Mouse (Mus musculus) midbrain, embryonic 16.5 days (tissue): Measurements from ENCODE around the gene Twistnb. TPM values are rescaled to one million over a fixed set of nuclear protein-coding genes. Genes with fewer than 3 reads are reported as not detected.

Experiments used
- ATAC-seq: fragments of 200-750 bp; cut with Nextera tagmentation; 2 replicates; pipeline ENCODE4 v1.8.0; 2017; ENCODE audit warnings: moderate TSS enrichment
- H3K27ac ChIP-seq: fragments of 300-500 bp; sonication (generic); 2 replicates; pipeline ENCODE4 v1.5.1; 2014; ENCODE audit warnings: mild to moderate bottlenecking, low read length, mixed read lengths
- H3K27me3 ChIP-seq: fragments of 300-500 bp; sonication (generic); 2 replicates; pipeline ENCODE4 v1.6.1; 2014; ENCODE audit warnings: low read depth, low read length, mixed read lengths; ENCODE audit not compliant: control insufficient read depth, insufficient read depth
- H3K36me3 ChIP-seq: fragments of 300-500 bp; sonication (generic); 2 replicates; pipeline ENCODE4 v1.6.1; 2014; ENCODE audit warnings: mild to moderate bottlenecking, low read length, moderate library complexity, mixed read lengths; ENCODE audit not compliant: control insufficient read depth, insufficient read depth
- H3K4me1 ChIP-seq: fragments of 300-500 bp; sonication (generic); 2 replicates; pipeline ENCODE4 v1.6.1; 2014; ENCODE audit warnings: mild to moderate bottlenecking, low read length, mixed read lengths; ENCODE audit not compliant: control insufficient read depth, insufficient read depth
- H3K4me2 ChIP-seq: fragments of 300-500 bp; sonication (generic); 2 replicates; pipeline ENCODE4 v1.6.1; 2014; ENCODE audit warnings: mild to moderate bottlenecking, low read length, mixed read lengths
- H3K4me3 ChIP-seq: fragments of 300-500 bp; sonication (generic); 2 replicates; pipeline ENCODE4 v1.5.1; 2014; ENCODE audit warnings: low read depth, mild to moderate bottlenecking, low read length, moderate library complexity, mixed read lengths
- H3K9ac ChIP-seq: fragments of 300-500 bp; sonication (generic); 2 replicates; pipeline ENCODE4 v1.6.1; 2014; ENCODE audit warnings: low read depth, low read length, mixed read lengths
- H3K9me3 ChIP-seq: fragments of 300-500 bp; sonication (generic); replicated peaks from 2 replicates; pipeline ENCODE4 v1.6.1; 2014; ENCODE audit warnings: mild to moderate bottlenecking, low read length, mixed read lengths; ENCODE audit not compliant: control insufficient read depth, poor library complexity, severe bottlenecking
- WGBS: fragments of 180-500 bp; shearing (Covaris S2); extraction: QIAGEN DNeasy Blood & Tissue Kit; methylation state at CpG from one replicate; pipeline ENCODE4 v1.1.7; 2014; 5-methylcytosine and 5-hydroxymethylcytosine counted together
- polyA plus RNA-seq: library from polyadenylated mRNA; unstranded; fragments of >200 nt; fragmentation: Nextera tagmentation; extraction: Ambion mirVana; gene quantifications from 2 replicates; pipeline ENCODE4 v1.2.1, GENCODE M21; 2015

The Twistnb gene
- polyA plus RNA-seq, 1 experiment from 2014 or later: 46.6 TPM

DNA sequence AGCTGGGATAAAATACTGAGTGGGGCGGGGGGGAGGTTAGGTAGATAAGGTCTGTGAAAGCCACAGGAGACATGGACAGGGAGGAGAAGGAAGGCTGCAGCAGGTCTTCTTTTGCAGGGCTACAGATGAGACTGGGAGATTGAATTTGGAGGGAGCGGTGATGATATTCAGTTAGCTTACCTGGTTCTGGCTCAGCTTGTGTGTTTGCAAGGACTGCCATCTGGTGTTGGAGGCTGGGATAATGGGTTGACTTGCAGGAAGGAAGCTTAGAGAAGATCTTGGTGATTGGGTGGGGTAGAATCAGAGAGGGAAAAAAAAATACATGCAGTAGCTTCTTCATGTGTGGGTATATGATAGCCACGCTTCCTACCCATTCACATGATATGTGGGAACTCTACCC lies 5.1 kb upstream of the Twistnb start:
- Histone ChIP-seq H3K9ac (no peak overlapping the region), H3K4me2 (no peak overlapping the region), H3K9me3 (no peaks in the 10 kb centered on the region), H3K4me1 (no peaks in the 10 kb centered on the region), H3K27me3 (no peaks in the 10 kb centered on the region), H3K4me3 (no peak overlapping the region), H3K27ac (no peak overlapping the region), H3K36me3 (no peaks in the 10 kb centered on the region)
- WGBS: 39% methylated on average over 3 of the region's 3 CpGs
- ATAC-seq: peak; percentile 57

DNA sequence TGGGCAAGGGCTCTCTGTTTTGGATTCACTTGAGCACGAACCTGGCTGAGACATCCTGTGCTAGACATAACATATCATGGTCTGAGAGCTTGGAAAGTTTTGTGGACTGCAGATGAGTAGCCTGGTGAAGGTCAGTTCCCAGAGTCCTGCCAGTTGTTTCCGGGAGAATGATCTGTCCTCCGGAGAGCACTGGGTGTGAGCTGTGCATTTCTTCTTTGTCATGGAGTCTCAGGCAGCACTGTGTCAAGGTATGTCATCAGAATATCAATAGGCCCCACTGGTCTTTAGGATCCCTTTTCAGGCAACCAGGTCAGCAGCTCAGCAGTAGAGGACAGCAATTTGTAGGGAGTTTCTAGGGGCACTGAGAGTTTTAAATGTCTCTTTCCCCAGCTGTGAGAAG lies 2.1 kb upstream of the Twistnb start:
- Histone ChIP-seq H3K27ac (no peak overlapping the region), H3K4me1 (peaks cover 5% of the 10 kb centered on the region), H3K27me3 (no peaks in the 10 kb centered on the region), H3K9ac (no peak overlapping the region), H3K4me2 (no peak overlapping the region), H3K9me3 (no peaks in the 10 kb centered on the region), H3K36me3 (no peaks in the 10 kb centered on the region), H3K4me3 (no peak overlapping the region)
- ATAC-seq: no peak
- WGBS: 32% methylated on average over 3 of the region's 3 CpGs

DNA sequence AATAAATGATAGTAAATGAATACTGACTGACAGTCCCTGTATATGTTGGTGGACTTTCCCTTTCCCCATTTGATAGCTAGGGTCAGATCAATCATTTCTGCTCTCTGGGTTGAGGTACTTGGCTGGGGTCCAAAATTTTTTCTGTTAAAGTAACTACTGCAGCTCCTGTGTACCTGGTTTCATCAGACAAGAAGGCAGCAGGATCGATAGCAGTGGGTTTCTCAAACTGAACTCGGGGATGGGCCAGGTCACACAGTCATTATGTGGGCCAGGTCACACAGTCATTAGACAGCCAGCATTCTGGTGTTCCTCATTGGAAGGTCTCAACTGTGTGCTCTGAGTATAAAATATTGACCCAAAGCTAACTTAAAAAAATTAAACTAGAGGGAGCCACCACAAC lies 1.7 kb upstream of the Twistnb start:
- Histone ChIP-seq H3K4me2 (no peak overlapping the region), H3K36me3 (no peaks in the 10 kb centered on the region), H3K9ac (no peak overlapping the region), H3K4me3 (no peak overlapping the region), H3K27ac (no peak overlapping the region), H3K9me3 (no peaks in the 10 kb centered on the region), H3K4me1 (peaks cover 5% of the 10 kb centered on the region), H3K27me3 (no peaks in the 10 kb centered on the region)
- ATAC-seq: no peak
- 80% methylated on average over 2 of the region's 2 CpGs for WGBS

DNA sequence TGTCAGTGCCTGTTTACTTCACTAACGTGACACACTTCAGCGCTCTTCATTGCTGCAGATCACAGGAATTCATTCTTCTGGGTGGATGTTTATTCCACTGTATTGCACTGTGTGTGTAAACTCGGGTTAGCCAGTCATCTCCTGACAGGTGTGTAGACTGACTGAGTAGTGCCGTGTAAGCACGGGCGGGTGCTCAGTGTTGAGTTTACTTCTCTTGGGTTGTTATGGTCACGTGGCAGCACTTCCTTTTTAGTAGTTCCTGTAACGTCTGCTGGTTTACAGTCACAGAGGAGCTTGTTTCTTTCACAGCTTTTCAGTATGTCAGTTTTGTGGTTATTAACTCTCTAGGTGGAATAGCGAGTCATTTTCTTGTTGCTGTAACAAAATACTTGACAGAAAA lies 4.4 kb downstream of the Twistnb start:
- Histone ChIP-seq H3K4me2 (no peak overlapping the region), H3K27ac (no peak overlapping the region), H3K4me3 (no peak overlapping the region), H3K27me3 (no peaks in the 10 kb centered on the region), H3K9me3 (no peaks in the 10 kb centered on the region), H3K36me3 (no peaks in the 10 kb centered on the region), H3K4me1 (peaks cover 5% of the 10 kb centered on the region), H3K9ac (no peak overlapping the region)
- ATAC-seq: no peak
- 93% methylated on average over 9 of the region's 9 CpGs for WGBS

DNA sequence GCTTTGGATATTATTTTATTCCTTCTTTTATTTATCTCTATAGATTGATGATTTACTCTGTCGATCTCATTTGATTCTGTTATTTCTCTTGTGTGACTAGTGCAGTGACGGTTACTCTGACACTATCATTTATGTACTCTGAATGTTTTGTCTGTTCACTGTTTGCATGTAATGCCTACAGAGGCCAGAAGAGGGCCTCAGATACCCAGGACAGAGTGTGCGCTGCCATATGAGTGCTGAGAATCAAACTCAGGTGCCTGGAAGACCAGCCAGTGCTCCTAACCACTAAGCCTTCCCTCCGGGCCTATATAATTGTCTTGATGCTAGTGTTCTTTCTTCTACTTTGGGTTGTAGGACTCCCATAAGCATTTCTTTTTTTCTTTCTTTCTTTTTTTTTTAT lies 5.3 kb downstream of the Twistnb start:
- H3K4me3 ChIP-seq: no peak overlapping the region
- no peak overlapping the region for H3K9ac ChIP-seq
- no peaks in the 10 kb centered on the region for H3K9me3 ChIP-seq
- H3K4me1 ChIP-seq: peaks cover 5% of the 10 kb centered on the region
- no peak for ATAC-seq
- H3K4me2 ChIP-seq: no peak overlapping the region
- 98% methylated on average over 4 of the region's 4 CpGs for WGBS
- no peak overlapping the region for H3K27ac ChIP-seq
- H3K36me3 ChIP-seq: no peaks in the 10 kb centered on the region
- H3K27me3 ChIP-seq: no peaks in the 10 kb centered on the region

DNA sequence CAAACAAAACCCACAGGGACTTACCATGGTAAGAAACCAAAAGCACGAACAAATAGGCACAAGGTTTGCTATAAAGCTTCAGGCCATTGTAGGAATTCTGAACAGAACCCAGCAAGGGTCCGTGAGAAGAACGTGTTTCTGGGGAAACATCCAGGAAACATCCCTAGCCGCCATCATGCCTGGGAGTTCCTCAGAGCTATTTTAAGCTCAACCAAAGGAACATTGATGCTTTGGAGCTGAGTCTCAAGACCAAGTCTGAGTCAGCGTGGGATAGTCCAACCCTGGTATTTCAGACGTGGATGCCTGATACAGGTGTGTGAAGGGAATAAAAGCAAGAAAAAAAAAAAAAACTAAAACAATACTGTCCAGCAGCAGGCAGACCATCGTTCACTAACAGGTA lies 26.0 kb downstream of the Twistnb start:
- H3K4me1 ChIP-seq: peaks cover 2% of the 10 kb centered on the region; the same call in 1 of the 2 replicates
- WGBS: 55% methylated on average over 7 of the region's 7 CpGs
- H3K9me3 ChIP-seq: no peaks in the 10 kb centered on the region
- no peak overlapping the region for H3K4me3 ChIP-seq
- H3K27ac ChIP-seq: no peak overlapping the region
- no peak overlapping the region for H3K4me2 ChIP-seq
- no peaks in the 10 kb centered on the region for H3K36me3 ChIP-seq
- no peak for ATAC-seq
- H3K27me3 ChIP-seq: no peaks in the 10 kb centered on the region
- H3K9ac ChIP-seq: no peak overlapping the region

DNA sequence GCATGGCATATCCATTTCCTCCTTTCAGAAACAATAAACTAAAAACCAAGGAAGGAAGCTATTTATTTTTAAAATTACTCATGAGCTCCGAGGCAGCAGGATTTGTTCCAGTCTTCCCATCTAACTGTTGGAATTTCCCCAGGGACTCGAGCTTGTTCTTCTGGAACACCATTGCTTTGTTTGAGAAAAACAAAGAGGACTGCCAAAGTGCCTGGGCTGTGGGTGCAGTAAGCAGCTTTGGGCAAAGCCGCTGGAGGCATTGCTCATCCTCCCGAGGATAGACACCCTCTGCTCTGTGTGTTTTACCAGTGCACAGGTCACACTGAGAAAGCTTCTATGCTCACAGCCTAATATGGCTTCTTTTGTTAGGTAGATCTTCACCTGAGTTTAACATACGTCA lies 26.8 kb downstream of the Twistnb start:
- Histone ChIP-seq H3K9me3 (no peaks in the 10 kb centered on the region), H3K27me3 (no peaks in the 10 kb centered on the region), H3K4me1 (peaks cover 2% of the 10 kb centered on the region; the same call in 1 of the 2 replicates), H3K4me3 (no peak overlapping the region), H3K9ac (no peak overlapping the region), H3K36me3 (no peaks in the 10 kb centered on the region), H3K4me2 (no peak overlapping the region), H3K27ac (no peak overlapping the region)
- no peak for ATAC-seq
- 18% methylated on average over 5 of the region's 5 CpGs for WGBS

DNA sequence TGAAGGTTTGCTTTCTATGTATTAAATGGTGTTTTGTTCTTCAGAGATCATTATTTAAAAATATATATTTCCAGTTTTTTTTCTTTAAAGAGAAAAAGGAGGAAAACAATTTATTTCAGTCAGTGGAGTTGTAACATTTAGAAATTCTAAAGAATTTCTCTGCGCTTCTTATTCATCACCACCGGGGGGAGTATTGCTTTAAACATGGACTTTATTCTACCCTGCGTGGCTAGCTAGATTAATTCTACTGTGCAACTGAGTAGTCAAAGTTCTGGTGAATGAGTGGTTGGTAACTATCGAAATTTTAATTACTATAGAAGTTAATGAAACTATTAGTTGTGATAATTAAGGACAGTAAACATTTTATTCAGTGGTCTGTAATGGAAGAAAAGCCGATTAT lies 51.5 kb downstream of the Twistnb start:
- ATAC-seq: 0 out of 2 replicates have a peak, but pooled peaks have one; percentile 68
- no peak overlapping the region for H3K4me2 ChIP-seq
- H3K9ac ChIP-seq: no peak overlapping the region
- 22% methylated on average over 5 of the region's 5 CpGs for WGBS
- no peaks in the 10 kb centered on the region for H3K4me1 ChIP-seq
- no peaks in the 10 kb centered on the region for H3K9me3 ChIP-seq
- no peaks in the 10 kb centered on the region for H3K27me3 ChIP-seq
- no peaks in the 10 kb centered on the region for H3K36me3 ChIP-seq
- no peak overlapping the region for H3K27ac ChIP-seq
- no peak overlapping the region for H3K4me3 ChIP-seq

DNA sequence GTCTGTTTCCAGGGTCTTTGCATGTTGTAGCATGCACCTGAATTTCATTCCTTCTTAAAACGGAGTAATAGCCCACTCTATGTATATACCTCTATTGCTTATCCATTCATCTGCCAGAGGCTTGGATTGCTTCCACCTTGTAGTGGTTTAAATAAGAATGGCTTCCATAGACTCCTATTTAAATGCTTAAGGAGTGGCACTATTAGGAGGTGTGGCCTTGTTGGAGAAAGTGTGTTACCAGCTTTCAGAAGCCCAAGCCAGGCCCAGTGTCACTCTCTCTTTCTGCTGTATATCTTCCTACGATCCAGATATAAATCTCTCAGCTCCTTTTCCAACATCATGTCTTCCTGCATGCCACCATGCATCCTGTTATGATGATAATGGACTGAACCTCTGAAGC lies 53.5 kb downstream of the Twistnb start:
- H3K27ac ChIP-seq: no peak overlapping the region
- no peaks in the 10 kb centered on the region for H3K27me3 ChIP-seq
- no peaks in the 10 kb centered on the region for H3K36me3 ChIP-seq
- no peak overlapping the region for H3K9ac ChIP-seq
- H3K4me1 ChIP-seq: no peaks in the 10 kb centered on the region
- H3K4me2 ChIP-seq: no peak overlapping the region
- H3K4me3 ChIP-seq: no peak overlapping the region
- no peaks in the 10 kb centered on the region for H3K9me3 ChIP-seq
- WGBS: 91% methylated on average over 2 of the region's 2 CpGs
- no peak for ATAC-seq
